Mouse (Mus musculus) bone marrow, adult 2 months (tissue): ENCODE data around the gene Vsig10.

Experiments
- CTCF ChIP-seq: fragments of 200-500 bp; IDR thresholded peaks from 2 replicates; pipeline ENCODE4 v1.5.1; 2011; ENCODE audit warnings: low read length, control low read depth; ENCODE audit not compliant: control insufficient read depth, insufficient read depth
- POLR2A ChIP-seq: fragments of 200-500 bp; IDR thresholded peaks from 2 replicates; pipeline ENCODE4 v1.6.1; 2011; ENCODE audit warnings: low read depth, mild to moderate bottlenecking, control low read depth, low read length, borderline replicate concordance; ENCODE audit not compliant: control insufficient read depth

GRCm38 (mm10) chr5:117337999-117338398 is 19.1 kb downstream of the Vsig10 start:
- no peak for TF ChIP-seq POLR2A
- no peak for TF ChIP-seq CTCF
